Mouse (Mus musculus) limb, embryonic 13.5 days (tissue): ENCODE measurements around the gene Rgs8. TPM values are rescaled to one million over a fixed set of nuclear protein-coding genes. Genes with fewer than 3 reads are reported as not detected.

Source experiments
- ATAC-seq: fragments of 200-750 bp; cut with Nextera tagmentation; 2 replicates; pipeline ENCODE4 v1.8.0; 2017; ENCODE audit warnings: low read depth, moderate number of reproducible peaks, moderate TSS enrichment; ENCODE audit not compliant: low FRiP score
- H3K27ac ChIP-seq: fragments of 300-500 bp; sonication (generic); 2 replicates; pipeline ENCODE4 v1.5.1; 2015; ENCODE audit warnings: inconsistent platforms, mild to moderate bottlenecking, moderate library complexity
- H3K27me3 ChIP-seq: fragments of 300-500 bp; sonication (generic); 2 replicates; pipeline ENCODE4 v1.6.1; 2015; ENCODE audit warnings: mild to moderate bottlenecking, inconsistent platforms
- H3K36me3 ChIP-seq: fragments of 300-500 bp; sonication (generic); 2 replicates; pipeline ENCODE4 v1.6.1; 2015; ENCODE audit warnings: inconsistent platforms, mild to moderate bottlenecking, moderate library complexity
- H3K4me1 ChIP-seq: fragments of 300-500 bp; sonication (generic); 2 replicates; pipeline ENCODE4 v1.6.1; 2015; ENCODE audit warnings: inconsistent platforms
- H3K4me2 ChIP-seq: fragments of 300-500 bp; sonication (generic); replicated peaks from 2 replicates; pipeline ENCODE4 v1.6.1; 2015; ENCODE audit warnings: inconsistent platforms, mild to moderate bottlenecking, moderate library complexity
- H3K4me3 ChIP-seq: fragments of 300-500 bp; sonication (generic); 2 replicates; pipeline ENCODE4 v1.5.1; 2015; ENCODE audit warnings: moderate library complexity, mild to moderate bottlenecking, inconsistent platforms
- H3K9ac ChIP-seq: fragments of 300-500 bp; sonication (generic); 2 replicates; pipeline ENCODE4 v1.6.1; 2015; ENCODE audit warnings: mild to moderate bottlenecking, inconsistent platforms
- H3K9me3 ChIP-seq: fragments of 300-500 bp; sonication (generic); 2 replicates; pipeline ENCODE4 v1.6.1; 2016; ENCODE audit warnings: inconsistent platforms
- WGBS: fragments of 180-500 bp; shearing (Covaris S2); methylation state at CpG from one replicate; pipeline ENCODE4 v1.1.7; 2015; 5-methylcytosine and 5-hydroxymethylcytosine counted together
- polyA plus RNA-seq: library from polyadenylated mRNA; unstranded; fragments of >200 nt; fragmentation: Nextera tagmentation; extraction: Ambion mirVana; gene quantifications from 2 replicates; pipeline ENCODE4 v1.2.1, GENCODE M21; 2015

Rgs8 gene
- polyA plus RNA-seq, 1 experiment from 2014 or later, result 1.8 TPM

DNA sequence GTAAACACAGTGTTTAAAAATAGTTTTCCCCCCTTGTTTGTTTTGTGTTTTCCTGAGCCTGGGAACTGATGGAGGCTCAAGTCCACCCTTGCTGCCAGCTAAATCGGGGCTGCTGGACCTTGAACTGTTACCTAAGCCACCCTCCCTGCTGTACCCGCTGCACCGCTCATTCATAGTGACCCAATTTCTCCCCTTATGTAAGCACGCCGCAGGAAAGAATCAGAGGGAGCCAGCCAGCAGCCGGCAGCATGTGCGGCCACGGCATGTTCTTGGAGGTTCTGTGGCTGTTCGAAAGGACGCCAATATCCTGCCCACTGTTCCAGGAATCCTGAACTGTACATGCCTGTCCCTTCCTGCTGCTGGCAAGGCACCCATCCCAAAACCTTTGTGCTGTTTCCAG, 26.3 kb downstream of the Rgs8 start:
- WGBS, result 62% methylated on average over 10 of the region's 10 CpGs
- ATAC-seq, result no peak
- Histone ChIP-seq H3K27me3 (no peaks in the 10 kb centered on the region; the same call in 1 of the 2 replicates), H3K4me3 (no peak overlapping the region), H3K4me1 (peaks cover 38% of the 10 kb centered on the region), H3K9ac (no peak overlapping the region), H3K4me2 (no peak overlapping the region), H3K9me3 (no peaks in the 10 kb centered on the region), H3K27ac (no peak overlapping the region), H3K36me3 (no peaks in the 10 kb centered on the region)

DNA sequence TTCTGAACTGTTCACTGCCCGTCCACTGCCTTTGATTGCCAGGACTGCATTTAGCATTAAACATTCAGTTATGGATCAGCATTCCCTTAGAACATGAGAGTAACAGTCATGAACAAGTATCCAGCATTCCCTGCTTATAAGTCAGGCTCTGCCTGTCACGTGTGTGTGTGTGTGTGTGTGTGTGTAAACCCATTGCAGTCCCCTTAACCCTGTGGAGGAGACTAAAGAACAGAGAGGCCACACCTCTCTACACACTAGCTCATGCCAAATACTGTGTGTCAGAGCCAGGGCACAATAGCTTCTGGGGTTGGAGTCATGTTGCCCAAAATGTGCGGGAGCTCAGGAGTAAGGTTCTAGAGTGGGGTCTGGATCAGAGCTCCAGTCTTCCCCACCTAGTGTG, 26.8 kb downstream of the Rgs8 start:
- H3K27me3 ChIP-seq, result no peaks in the 10 kb centered on the region; the same call in 1 of the 2 replicates
- 57% methylated on average over 3 of the region's 3 CpGs for WGBS
- H3K9me3 ChIP-seq, result no peaks in the 10 kb centered on the region
- H3K4me2 ChIP-seq, result no peak overlapping the region
- no peaks in the 10 kb centered on the region for H3K36me3 ChIP-seq
- H3K4me3 ChIP-seq, result no peak overlapping the region
- peak overlapping the region; percentile 26; the same call in 1 of the 2 replicates for H3K9ac ChIP-seq
- ATAC-seq, result no peak
- no peak overlapping the region for H3K27ac ChIP-seq
- peaks cover 38% of the 10 kb centered on the region for H3K4me1 ChIP-seq

DNA sequence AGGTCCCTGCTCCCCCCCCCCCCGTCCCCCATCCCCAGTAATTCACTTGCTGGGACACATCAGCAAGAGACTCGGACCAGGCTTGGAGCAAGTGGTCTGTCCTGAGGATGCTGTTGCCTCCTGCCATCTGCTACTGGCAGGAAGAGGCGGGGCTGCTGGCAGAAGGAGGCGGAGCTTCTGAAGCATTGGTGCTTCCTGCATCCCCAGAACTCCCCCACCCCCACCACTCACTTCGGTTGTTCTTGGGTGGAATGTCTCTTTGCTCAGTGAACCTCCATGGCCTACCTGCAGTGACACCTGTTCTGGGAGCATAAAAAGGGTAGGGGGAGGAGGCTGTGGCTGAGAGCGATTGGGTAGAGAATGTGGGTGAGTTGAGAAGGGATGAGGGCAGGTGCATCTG, 27.5 kb downstream of the Rgs8 start:
- Histone ChIP-seq H3K9me3 (no peaks in the 10 kb centered on the region), H3K36me3 (no peaks in the 10 kb centered on the region), H3K4me3 (no peak overlapping the region), H3K27ac (no peak overlapping the region), H3K9ac (no peak overlapping the region), H3K27me3 (no peaks in the 10 kb centered on the region), H3K4me1 (peaks cover 43% of the 10 kb centered on the region), H3K4me2 (no peak overlapping the region)
- WGBS, result 64% methylated on average over 6 of the region's 6 CpGs
- no peak for ATAC-seq

DNA sequence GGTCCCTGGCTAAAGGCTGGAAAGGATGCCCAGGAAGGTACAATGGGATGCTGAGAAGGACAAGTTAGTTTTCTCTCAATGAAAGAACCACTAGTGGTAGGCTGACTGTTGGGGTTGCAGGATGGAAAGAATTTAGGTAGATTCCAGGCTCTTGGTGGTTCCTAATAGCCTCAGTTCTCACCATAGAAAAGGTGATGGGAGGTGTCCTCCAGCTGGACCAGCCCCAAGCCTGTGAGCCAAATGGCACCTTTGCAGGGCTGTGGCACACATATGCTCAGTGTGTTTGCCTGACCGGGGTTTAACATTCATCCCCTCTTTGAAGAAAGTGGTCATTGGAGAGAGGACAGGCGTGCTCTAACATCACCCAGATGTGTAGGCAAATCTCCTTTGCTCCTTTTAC, 28.2 kb downstream of the Rgs8 start:
- H3K36me3 ChIP-seq, result no peaks in the 10 kb centered on the region
- no peak for ATAC-seq
- 71% methylated on average over 2 of the region's 2 CpGs for WGBS
- H3K27ac ChIP-seq, result no peak overlapping the region
- no peak overlapping the region for H3K9ac ChIP-seq
- H3K9me3 ChIP-seq, result no peaks in the 10 kb centered on the region
- H3K4me3 ChIP-seq, result no peak overlapping the region
- peaks cover 50% of the 10 kb centered on the region for H3K4me1 ChIP-seq
- H3K4me2 ChIP-seq, result no peak overlapping the region
- H3K27me3 ChIP-seq, result no peaks in the 10 kb centered on the region

DNA sequence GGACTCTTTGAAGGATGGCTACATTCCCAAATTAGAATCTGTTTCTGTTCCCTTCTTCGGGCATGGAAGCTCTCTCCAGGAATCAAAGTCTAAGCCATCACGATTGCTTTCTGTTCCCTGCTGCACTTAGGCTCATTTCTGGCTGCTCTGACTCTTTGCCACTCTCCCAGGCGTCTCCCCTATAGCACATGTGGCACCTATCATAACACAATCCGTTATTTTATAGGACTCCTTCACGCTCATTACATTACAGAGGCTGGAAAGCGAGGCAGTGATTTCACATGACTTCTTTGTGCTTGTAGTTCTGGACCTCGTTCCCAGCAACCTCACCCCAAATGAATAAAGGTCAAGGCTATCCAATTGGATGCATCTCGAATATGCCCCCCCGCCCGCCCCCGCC, 30.4 kb downstream of the Rgs8 start:
- H3K4me1 ChIP-seq, result peaks cover 46% of the 10 kb centered on the region
- H3K27ac ChIP-seq, result no peak overlapping the region; the same call in 1 of the 2 replicates
- no peaks in the 10 kb centered on the region for H3K9me3 ChIP-seq
- H3K27me3 ChIP-seq, result no peaks in the 10 kb centered on the region
- no peak overlapping the region for H3K9ac ChIP-seq
- no peak overlapping the region for H3K4me3 ChIP-seq
- no peak overlapping the region for H3K4me2 ChIP-seq
- H3K36me3 ChIP-seq, result no peaks in the 10 kb centered on the region
- peak; percentile 67; the same call in 1 of the 2 replicates for ATAC-seq
- WGBS, result 39% methylated on average over 11 of the region's 11 CpGs

DNA sequence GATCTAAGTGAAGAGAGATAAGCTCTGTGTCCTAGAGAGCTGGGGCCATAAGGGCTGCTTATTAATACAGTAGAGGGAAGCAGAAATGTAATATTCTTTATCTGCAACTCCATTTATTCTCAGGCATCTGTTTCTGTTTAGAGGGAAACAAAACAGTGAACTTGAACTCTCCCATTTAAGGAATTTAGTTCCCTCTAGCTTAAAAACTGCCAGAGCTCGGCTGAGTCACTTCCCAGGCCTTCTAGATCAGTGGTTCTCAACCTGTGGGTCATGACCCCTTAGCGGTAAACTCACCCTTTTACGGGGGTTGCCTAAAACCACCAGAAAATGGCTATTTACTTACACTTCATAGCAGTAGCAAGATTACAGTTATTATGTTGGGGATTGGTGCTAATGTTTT, 32.8 kb downstream of the Rgs8 start:
- H3K9ac ChIP-seq, result no peak overlapping the region
- 28% methylated on average over 3 of the region's 3 CpGs for WGBS
- no peak overlapping the region for H3K4me3 ChIP-seq
- H3K9me3 ChIP-seq, result no peaks in the 10 kb centered on the region
- no peaks in the 10 kb centered on the region for H3K27me3 ChIP-seq
- H3K4me2 ChIP-seq, result no peak overlapping the region
- H3K36me3 ChIP-seq, result no peaks in the 10 kb centered on the region
- no peak for ATAC-seq
- H3K4me1 ChIP-seq, result peaks cover 35% of the 10 kb centered on the region
- H3K27ac ChIP-seq, result no peak overlapping the region

DNA sequence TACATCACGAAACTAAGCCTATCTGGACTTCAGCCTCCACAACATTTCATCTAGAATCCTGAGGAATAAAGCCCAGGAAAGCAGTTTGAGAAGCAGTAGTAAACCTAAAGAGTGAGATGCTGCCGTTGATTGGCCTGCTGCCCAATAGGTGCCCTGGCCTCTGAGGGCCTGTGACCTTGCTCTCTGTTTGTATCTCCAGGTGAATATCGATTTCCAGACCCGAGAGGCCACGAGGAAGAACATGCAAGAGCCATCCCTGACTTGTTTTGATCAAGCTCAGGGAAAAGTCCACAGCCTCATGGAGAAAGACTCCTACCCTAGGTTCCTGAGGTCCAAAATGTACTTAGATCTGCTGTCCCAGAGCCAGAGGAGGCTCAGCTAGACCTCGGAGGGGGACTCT, 39.7 kb downstream of the Rgs8 start:
- 78% methylated on average over 6 of the region's 6 CpGs for WGBS
- Histone ChIP-seq H3K9me3 (no peaks in the 10 kb centered on the region), H3K9ac (no peak overlapping the region), H3K4me1 (peaks cover 3% of the 10 kb centered on the region; the same call in 1 of the 2 replicates), H3K27me3 (no peaks in the 10 kb centered on the region), H3K36me3 (no peaks in the 10 kb centered on the region), H3K27ac (no peak overlapping the region), H3K4me3 (no peak overlapping the region), H3K4me2 (no peak overlapping the region)
- ATAC-seq, result no peak

DNA sequence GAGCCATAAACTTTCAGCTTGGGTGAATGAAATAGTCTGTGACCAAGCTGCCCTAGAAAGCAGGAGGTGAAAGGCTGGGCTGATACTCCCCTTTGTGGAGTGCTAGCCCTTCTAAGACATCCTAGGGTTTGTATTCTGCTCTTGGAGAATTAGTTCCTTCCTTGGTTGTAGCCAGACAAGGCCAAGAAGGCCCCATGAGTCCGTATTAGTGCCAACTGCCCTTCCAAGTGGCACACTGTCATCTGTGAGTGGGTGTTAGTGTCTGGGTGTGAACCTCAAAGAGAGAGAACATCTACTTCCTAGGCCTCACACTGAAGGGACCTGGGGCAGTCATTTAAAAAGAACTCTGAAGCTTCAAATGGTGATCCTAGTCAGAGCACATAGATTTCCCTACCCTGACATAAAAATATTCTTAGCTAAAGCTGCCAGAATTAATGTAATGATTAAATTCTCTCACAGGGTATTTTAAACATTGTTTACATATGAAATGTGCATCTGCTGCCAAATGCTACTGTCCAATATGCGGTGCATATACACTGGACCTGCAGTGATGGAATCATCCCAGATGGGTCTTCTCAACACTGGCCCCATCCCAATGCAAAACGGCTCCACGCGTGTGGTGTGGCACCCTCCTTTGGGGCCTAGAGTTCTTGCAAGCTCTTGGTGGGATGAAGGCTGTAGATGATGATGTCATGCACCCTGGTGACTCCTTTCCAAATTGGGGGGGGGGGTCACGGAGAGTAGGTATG, 41.7 kb downstream of the Rgs8 start:
- Histone ChIP-seq H3K27me3 (no peaks in the 10 kb centered on the region), H3K4me2 (no peak overlapping the region), H3K27ac (no peak overlapping the region), H3K36me3 (no peaks in the 10 kb centered on the region), H3K9ac (no peak overlapping the region), H3K9me3 (no peaks in the 10 kb centered on the region), H3K4me3 (no peak overlapping the region), H3K4me1 (peaks cover 20% of the 10 kb centered on the region)
- ATAC-seq, result no peak
- 88% methylated on average over 6 of the region's 6 CpGs for WGBS

DNA sequence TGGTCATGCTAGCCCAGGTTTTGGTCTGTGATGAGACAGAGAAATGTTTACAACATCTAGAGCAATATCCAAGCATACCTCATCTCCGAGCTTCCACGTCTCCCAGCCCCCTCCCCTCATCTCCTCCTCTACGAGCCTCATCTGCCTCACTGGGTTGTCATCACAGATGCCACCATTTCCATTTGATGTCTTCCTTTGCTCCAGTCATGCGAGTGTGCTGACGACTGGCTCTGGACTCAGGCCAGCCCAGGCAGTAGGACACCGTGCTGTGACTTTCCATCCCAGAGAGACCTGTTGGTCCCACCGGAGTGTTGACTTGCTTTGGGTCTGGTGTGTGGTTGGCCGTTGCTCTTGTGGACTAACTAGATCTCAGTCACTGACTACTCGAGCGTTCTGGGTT, 42.6 kb downstream of the Rgs8 start:
- no peak for ATAC-seq
- 95% methylated on average over 10 of the region's 10 CpGs for WGBS
- no peaks in the 10 kb centered on the region for H3K36me3 ChIP-seq
- H3K4me1 ChIP-seq, result peaks cover 27% of the 10 kb centered on the region
- H3K4me3 ChIP-seq, result no peak overlapping the region
- H3K27ac ChIP-seq, result no peak overlapping the region
- H3K9ac ChIP-seq, result no peak overlapping the region
- H3K4me2 ChIP-seq, result no peak overlapping the region
- H3K9me3 ChIP-seq, result no peaks in the 10 kb centered on the region
- no peaks in the 10 kb centered on the region for H3K27me3 ChIP-seq

DNA sequence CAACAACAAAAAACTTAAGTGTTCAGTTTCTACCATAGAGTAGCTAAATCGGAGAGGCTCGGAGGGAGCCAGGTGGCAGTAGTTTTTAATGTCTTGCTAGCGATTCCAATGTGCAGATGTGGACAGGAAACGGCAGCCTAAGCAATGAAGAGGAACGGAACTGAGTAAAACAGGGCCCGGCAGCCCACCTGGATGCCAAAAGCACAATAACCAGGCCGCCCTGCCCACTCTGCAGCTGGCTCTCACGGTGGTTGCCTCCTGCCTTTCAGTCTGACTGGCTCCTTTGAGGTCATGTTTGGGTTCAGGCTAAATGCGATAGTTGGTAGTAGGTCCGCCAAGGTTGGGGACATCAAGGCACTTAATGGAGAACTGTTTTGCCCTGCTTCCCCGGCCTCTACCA, 43.3 kb downstream of the Rgs8 start:
- H3K4me1 ChIP-seq, result peaks cover 31% of the 10 kb centered on the region
- H3K36me3 ChIP-seq, result no peaks in the 10 kb centered on the region
- no peak overlapping the region for H3K4me2 ChIP-seq
- ATAC-seq, result no peak
- H3K9ac ChIP-seq, result no peak overlapping the region
- WGBS, result 71% methylated on average over 11 of the region's 11 CpGs
- no peaks in the 10 kb centered on the region for H3K27me3 ChIP-seq
- H3K4me3 ChIP-seq, result no peak overlapping the region
- H3K9me3 ChIP-seq, result no peaks in the 10 kb centered on the region
- H3K27ac ChIP-seq, result no peak overlapping the region

DNA sequence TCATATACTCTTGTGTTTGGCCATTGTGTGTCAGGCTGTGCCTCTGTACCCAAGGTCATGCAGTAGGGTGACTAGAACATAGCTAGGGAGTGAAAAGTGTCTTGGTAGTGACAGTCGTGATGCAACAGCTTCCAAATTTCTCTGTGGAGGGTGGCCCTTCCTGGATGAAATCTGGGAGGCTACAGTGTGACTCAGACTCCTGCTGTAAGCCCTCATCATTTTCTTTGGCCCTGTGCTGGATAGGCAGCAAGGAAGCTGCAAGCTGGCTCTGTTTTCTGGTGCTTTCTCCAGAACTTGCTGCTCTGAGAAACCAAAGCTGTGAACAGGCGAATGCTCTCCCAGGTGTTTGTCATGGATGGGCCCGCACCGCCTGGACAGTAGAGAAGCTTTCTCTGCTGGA, 43.7 kb downstream of the Rgs8 start:
- Histone ChIP-seq H3K27me3 (no peaks in the 10 kb centered on the region), H3K4me3 (no peak overlapping the region), H3K27ac (no peak overlapping the region), H3K36me3 (no peaks in the 10 kb centered on the region), H3K9ac (no peak overlapping the region), H3K4me1 (peaks cover 33% of the 10 kb centered on the region), H3K9me3 (no peaks in the 10 kb centered on the region), H3K4me2 (no peak overlapping the region)
- whole genome bisulfite sequencing, result 88% methylated on average over 4 of the region's 4 CpGs
- ATAC-seq, result no peak

DNA sequence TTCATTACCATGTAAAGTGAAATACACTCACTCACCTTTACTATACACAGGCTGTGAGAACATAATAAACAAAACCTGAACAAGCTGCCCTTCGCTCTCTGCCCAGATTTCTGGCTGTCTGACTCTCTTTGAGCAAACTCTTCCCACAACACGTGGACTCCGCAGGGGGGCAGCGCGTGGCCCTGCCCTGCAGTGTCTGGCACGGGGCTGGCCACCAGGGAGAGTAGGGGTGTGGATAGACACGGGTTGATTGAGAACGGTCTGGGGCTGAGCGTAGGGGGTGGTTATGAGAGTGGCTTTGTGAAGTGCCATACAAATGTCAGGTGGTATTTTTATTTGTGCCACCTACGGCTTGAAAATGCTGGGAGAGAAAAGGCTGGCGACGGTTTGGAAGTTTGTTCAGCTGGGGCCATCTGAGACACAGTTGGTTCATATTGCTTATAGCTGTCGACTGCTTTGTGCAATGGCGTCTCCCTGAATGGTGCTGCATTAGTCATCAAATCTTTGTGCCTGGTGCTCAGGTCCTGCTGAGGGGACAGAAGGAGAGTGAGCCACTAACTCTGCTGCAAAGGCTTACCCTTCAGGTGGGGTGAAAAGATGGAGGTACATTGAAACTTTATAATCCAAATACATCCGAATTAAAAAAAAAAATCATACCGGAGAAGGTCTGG, 44.9 kb downstream of the Rgs8 start:
- H3K4me3 ChIP-seq, result no peak overlapping the region
- peaks cover 45% of the 10 kb centered on the region for H3K4me1 ChIP-seq
- no peaks in the 10 kb centered on the region for H3K9me3 ChIP-seq
- no peaks in the 10 kb centered on the region for H3K36me3 ChIP-seq
- no peaks in the 10 kb centered on the region for H3K27me3 ChIP-seq
- ATAC-seq, result no peak
- no peak overlapping the region for H3K4me2 ChIP-seq
- no peak overlapping the region for H3K9ac ChIP-seq
- no peak overlapping the region for H3K27ac ChIP-seq
- WGBS, result 56% methylated on average over 16 of the region's 16 CpGs
